Mouse (Mus musculus): ENCODE measurements around the gene Lsm12.
"Not testable (repeated sequence)": the region's sequence is repeated elsewhere in the genome, so short reads cannot be mapped to it uniquely, and the experiment has no call there.

Lsm12 gene

GRCm38 (mm10) chr11:102184253-102184645 lies 847 bp downstream of the Lsm12 start:
- DNase-seq: no peak

- no peak for DNase-seq
Measured at GRCm38 (mm10) chr11:102179836-102180235, 5.3 kb downstream of the Lsm12 start.

- no peak for DNase-seq
Measured at GRCm38 (mm10) chr11:102168689-102169088, 16.4 kb downstream of the Lsm12 start.

GRCm38 (mm10) chr11:102167539-102167938 lies 17.6 kb downstream of the Lsm12 start:
- DNase-seq: no peak

GRCm38 (mm10) chr11:102165971-102166722 lies 18.9 kb downstream of the Lsm12 start:
- DNase-seq: peak; percentile 82 to 83

GRCm38 (mm10) chr11:102159781-102160180 lies 25.3 kb downstream of the Lsm12 start:
- DNase-seq: peak; percentile 84 to 90

- DNase-seq: not testable (repeated sequence)
Measured at GRCm38 (mm10) chr11:102158024-102158423, 27.1 kb downstream of the Lsm12 start.

GRCm38 (mm10) chr11:102156786-102157089 lies 28.4 kb downstream of the Lsm12 start:
- DNase-seq: no peak

GRCm38 (mm10) chr11:102156039-102156785 lies 28.9 kb downstream of the Lsm12 start, which contains the start of gene Tmem101:
Gene Tmem101 (minus strand): TSS chr11:102156404.
- DNase-seq: peak; percentile 91 to 94

GRCm38 (mm10) chr11:102147213-102147989 lies 37.7 kb downstream of the Lsm12 start:
- no peak for DNase-seq

- no peak for DNase-seq
Measured at GRCm38 (mm10) chr11:102146531-102146930, 38.6 kb downstream of the Lsm12 start.

GRCm38 (mm10) chr11:102146005-102146404 lies 39.1 kb downstream of the Lsm12 start:
- no peak for DNase-seq

- DNase-seq: peak in 1 of 2 experiments; percentile 26
Measured at GRCm38 (mm10) chr11:102145471-102146001, 39.6 kb downstream of the Lsm12 start, which contains the start of gene Nags. Gene Nags (plus strand): TSS chr11:102145513.

GRCm38 (mm10) chr11:102144957-102145470 lies 40.1 kb downstream of the Lsm12 start:
- DNase-seq: no peak

- DNase-seq: no peak
Measured at GRCm38 (mm10) chr11:102142355-102142754, 42.7 kb downstream of the Lsm12 start.

- peak; percentile 78 to 84 for DNase-seq
Measured at GRCm38 (mm10) chr11:102140508-102140907, 44.6 kb downstream of the Lsm12 start.

GRCm38 (mm10) chr11:102138447-102138740 lies 46.7 kb downstream of the Lsm12 start:
- DNase-seq: peak; percentile 86 to 92

- DNase-seq: no peak
Measured at GRCm38 (mm10) chr11:102137625-102138446, 47.3 kb downstream of the Lsm12 start.

GRCm38 (mm10) chr11:102134516-102134915 lies 50.6 kb downstream of the Lsm12 start:
- peak; percentile 43 to 46 for DNase-seq

- no peak for DNase-seq
Measured at GRCm38 (mm10) chr11:102117386-102117785, 67.7 kb downstream of the Lsm12 start.

GRCm38 (mm10) chr11:102116241-102116640 lies 68.9 kb downstream of the Lsm12 start:
- DNase-seq: no peak
